Mouse (Mus musculus) spleen, adult 2 months (tissue): ENCODE data around the gene Kcna4.

Source experiments
- CTCF ChIP-seq: fragments of 200-500 bp; IDR thresholded peaks from 2 replicates; pipeline ENCODE4 v1.5.1; 2011; ENCODE audit warnings: mild to moderate bottlenecking, inconsistent platforms; ENCODE audit not compliant: insufficient read depth, insufficient read length, insufficient replicate concordance; ENCODE audit errors: extremely low read depth
- POLR2A ChIP-seq: fragments of 200-500 bp; IDR thresholded peaks from 2 replicates; pipeline ENCODE4 v1.6.1; 2011; ENCODE audit warnings: low read depth, low read length, inconsistent platforms

GRCm38 (mm10) chr2:107324090-107324489 lies 33.7 kb downstream of the Kcna4 start:
- TF ChIP-seq POLR2A (no peak), CTCF (no peak)
